Mouse (Mus musculus) naive thymus-derived CD4-positive, alpha-beta T cell, adult 5 months (primary cell): ENCODE measurements around the gene Zmynd15. TPM values are rescaled to one million over a fixed set of nuclear protein-coding genes. Genes with fewer than 3 reads are reported as not detected.

Experiments
- polyA plus RNA-seq: library from polyadenylated mRNA; unstranded; fragments of 100-300 nt; shearing (Covaris generic); gene quantifications from one replicate; pipeline ENCODE4 v1.2.1, GENCODE M21; 2017

Zmynd15 gene
- not detected for polyA plus RNA-seq

GRCm38 (mm10) chr11:70458688-70459600, at the start of gene Zmynd15:
Gene Zmynd15 (plus strand): TSS chr11:70459433.

DNA sequence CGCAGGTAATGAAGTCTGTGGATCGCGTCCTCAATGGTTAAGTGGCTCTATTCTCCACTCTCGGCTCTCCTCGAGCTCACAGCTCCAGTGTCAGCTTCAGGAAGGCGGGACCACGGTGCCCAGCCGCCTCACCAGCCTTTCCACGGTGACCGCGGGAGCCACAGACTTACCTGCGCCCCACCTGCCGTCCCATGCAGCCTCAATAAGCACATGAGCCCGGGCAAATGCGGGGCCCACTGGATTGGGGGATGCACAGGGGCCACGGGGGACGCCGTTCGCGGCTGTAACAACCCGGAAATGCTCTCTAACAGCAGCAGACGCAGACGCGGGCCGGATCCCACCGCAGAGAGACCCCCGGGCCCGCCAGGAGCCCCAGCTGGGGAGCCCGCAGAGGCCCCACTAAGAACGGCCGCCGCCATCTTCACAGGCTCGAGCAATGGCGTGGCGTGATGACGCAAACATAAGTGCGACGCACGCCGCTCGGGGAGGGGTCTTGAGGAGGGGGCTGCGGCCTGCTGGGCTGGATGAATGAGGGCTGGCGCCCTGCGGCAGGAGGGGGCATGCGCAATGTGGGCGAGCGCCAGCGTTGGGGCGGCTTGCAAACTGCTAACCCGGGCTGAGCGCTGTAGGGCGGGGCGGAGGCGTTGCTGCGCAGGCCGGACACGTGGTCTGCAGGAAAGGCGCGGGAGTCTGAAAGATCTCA, 49.5 kb upstream of the Zmynd15 start, which contains the start of gene Pelp1:
Pelp1 (minus strand) TSS at position 438 of the 703 bp plus-strand sequence.

GRCm38 (mm10) chr11:70432048-70432894, 27.0 kb upstream of the Zmynd15 start, which contains the start of gene Arrb2:
Gene Arrb2 (plus strand): TSS chr11:70432635.

GRCm38 (mm10) chr11:70451797-70452498, 7.3 kb upstream of the Zmynd15 start, which contains the start of gene Med11:
Gene Med11 (plus strand): TSS chr11:70451919.

GRCm38 (mm10) chr11:70459601-70460101, 418 bp downstream of the Zmynd15 start, which contains the start of gene Cxcl16:
Gene Cxcl16 (minus strand): TSS chr11:70459984.

GRCm38 (mm10) chr11:70504970-70505369, 45.7 kb downstream of the Zmynd15 start, which contains the start of gene Tm4sf5:
Gene Tm4sf5 (plus strand): TSS chr11:70505244.

DNA sequence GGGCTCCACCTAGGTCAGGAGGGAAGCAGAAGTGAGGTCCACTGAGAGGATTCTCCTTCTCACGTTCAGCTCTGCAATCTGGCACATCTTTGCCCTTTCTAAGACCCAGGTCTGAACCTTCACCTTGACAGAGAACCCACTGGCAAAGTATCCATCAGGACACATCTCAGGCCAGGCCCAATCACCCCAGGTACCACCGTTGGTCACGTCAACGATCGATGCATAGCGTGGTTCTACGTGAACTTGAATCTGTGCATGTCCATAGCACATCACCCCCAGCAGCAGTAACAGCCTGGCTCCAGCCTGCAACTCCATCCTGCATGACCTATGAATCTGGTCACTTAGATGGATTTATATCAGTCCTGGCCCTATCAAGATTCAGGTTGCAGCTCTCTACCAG, 55.1 kb downstream of the Zmynd15 start, which contains the start of gene Vmo1:
Vmo1 (minus strand) TSS at position 329 of the 400 bp plus-strand sequence.

Other genes with a start within 250 kb of the Zmynd15 start
- 0.19 TPM for gene Slc16a11, start 246.7 kb upstream of the Zmynd15 start, polyA plus RNA-seq
- 1.00 TPM for gene Slc16a13, start 238.4 kb upstream of the Zmynd15 start, polyA plus RNA-seq
- gene Bcl6b, start 229.6 kb upstream of the Zmynd15 start, polyA plus RNA-seq: not detected
- gene 0610010K14Rik, start 221.5 kb upstream of the Zmynd15 start, polyA plus RNA-seq: 100 TPM
- 3.2 TPM for gene Gm21988, start 219.6 kb upstream of the Zmynd15 start, polyA plus RNA-seq
- gene Rnasek, start 219.6 kb upstream of the Zmynd15 start, polyA plus RNA-seq: 214 TPM
- not detected for gene Alox12, start 204.1 kb upstream of the Zmynd15 start, polyA plus RNA-seq
- not detected for gene Alox12e, start 136.8 kb upstream of the Zmynd15 start, polyA plus RNA-seq
- not detected for gene Alox15, start 107.4 kb upstream of the Zmynd15 start, polyA plus RNA-seq
- gene Pelp1, start 49.4 kb upstream of the Zmynd15 start, polyA plus RNA-seq: 12.9 TPM
- gene Arrb2, start 26.8 kb upstream of the Zmynd15 start, polyA plus RNA-seq: 229 TPM
- gene Med11, start 7.5 kb upstream of the Zmynd15 start, polyA plus RNA-seq: 64.7 TPM
- gene Cxcl16, start 551 bp downstream of the Zmynd15 start, polyA plus RNA-seq: 0.67 TPM
- 0.55 TPM for gene Tm4sf5, start 45.8 kb downstream of the Zmynd15 start, polyA plus RNA-seq
- not detected for gene Vmo1, start 55.2 kb downstream of the Zmynd15 start, polyA plus RNA-seq
- not detected for gene Gltpd2, start 59.8 kb downstream of the Zmynd15 start, polyA plus RNA-seq
- gene Psmb6, start 65.9 kb downstream of the Zmynd15 start, polyA plus RNA-seq: 298 TPM
- not detected for gene Gm40193, start 73.5 kb downstream of the Zmynd15 start, polyA plus RNA-seq
- 2.3 TPM for gene Pld2, start 80.6 kb downstream of the Zmynd15 start, polyA plus RNA-seq
- 22.2 TPM for gene Mink1, start 103.4 kb downstream of the Zmynd15 start, polyA plus RNA-seq
- not detected for gene 4930544D05Rik, start 156.4 kb downstream of the Zmynd15 start, polyA plus RNA-seq
- 8.1 TPM for gene Chrne, start 159.8 kb downstream of the Zmynd15 start, polyA plus RNA-seq
- not detected for gene Gp1ba, start 179.7 kb downstream of the Zmynd15 start, polyA plus RNA-seq
- gene Rnf167, start 187.8 kb downstream of the Zmynd15 start, polyA plus RNA-seq: 507 TPM
- 68.9 TPM for gene Slc25a11, start 188.0 kb downstream of the Zmynd15 start, polyA plus RNA-seq
- 2,460 TPM for gene Pfn1, start 195.2 kb downstream of the Zmynd15 start, polyA plus RNA-seq
- gene Eno3, start 197.8 kb downstream of the Zmynd15 start, polyA plus RNA-seq: 16.3 TPM
- gene Spag7, start 210.0 kb downstream of the Zmynd15 start, polyA plus RNA-seq: 48.7 TPM
- gene Camta2, start 228.7 kb downstream of the Zmynd15 start, polyA plus RNA-seq: 34.9 TPM
- gene Inca1, start 240.7 kb downstream of the Zmynd15 start, polyA plus RNA-seq: 0.65 TPM
- gene Kif1c, start 241.1 kb downstream of the Zmynd15 start, polyA plus RNA-seq: 1.3 TPM